Mouse (Mus musculus) cerebellum, postnatal 25 days (tissue): Measurements from ENCODE around the gene Ogfod1.
A peak's percentile ranks its signal among the peaks of the same experiment; 100 is the strongest.

ENCODE experiments used
- DNase-seq, 2 experiments: peaks; one replicate each; pipeline ENCODE4 v3.0.0; 2021; ENCODE audit warnings: mixed read lengths in 2 of 2

The Ogfod1 gene

DNA sequence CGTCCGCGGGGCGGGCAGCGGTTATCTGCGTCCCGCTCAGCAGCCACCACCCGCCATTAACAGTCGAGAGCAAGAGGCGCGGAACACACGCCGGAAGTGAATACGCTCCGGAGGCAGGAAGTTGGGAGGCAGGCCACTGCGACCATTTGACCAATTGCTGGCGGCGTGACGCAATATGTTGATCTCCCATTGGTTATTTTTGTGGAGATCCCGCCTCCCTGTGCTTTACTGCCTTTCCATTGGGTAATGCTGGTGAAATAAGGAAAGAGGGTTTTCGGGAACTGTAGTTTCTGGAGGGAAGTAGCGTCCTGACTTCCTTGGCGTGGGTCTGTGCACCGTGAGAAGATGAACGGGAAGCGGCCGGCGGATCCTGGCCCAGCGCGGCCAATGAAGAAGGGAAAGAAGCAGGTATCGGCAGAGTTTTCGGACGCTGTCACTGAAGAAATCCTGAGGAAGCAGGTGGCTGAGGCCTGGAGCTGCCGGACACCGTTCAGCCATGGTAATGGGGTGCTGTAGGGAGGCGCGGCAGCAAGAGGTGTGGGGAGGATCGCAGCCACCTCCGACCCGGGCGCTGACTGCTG is at the start of gene Ogfod1, which contains the start of gene Nudt21:
Gene Ogfod1 (plus strand): TSS at position 255 of the 581 bp plus-strand sequence.
Gene Nudt21 (minus strand): TSS at position 88 of the 581 bp plus-strand sequence.
- peak; percentile 91 to 94 for DNase-seq

GRCm38 (mm10) chr8:93989739-93990138 is 47.3 kb upstream of the Ogfod1 start:
- DNase-seq, result no peak

- peak; percentile 37 to 55 for DNase-seq
Observed at GRCm38 (mm10) chr8:93998961-93999360, 38.0 kb upstream of the Ogfod1 start.

- DNase-seq, result no peak
Observed at GRCm38 (mm10) chr8:94004139-94004538, 32.9 kb upstream of the Ogfod1 start.

DNA sequence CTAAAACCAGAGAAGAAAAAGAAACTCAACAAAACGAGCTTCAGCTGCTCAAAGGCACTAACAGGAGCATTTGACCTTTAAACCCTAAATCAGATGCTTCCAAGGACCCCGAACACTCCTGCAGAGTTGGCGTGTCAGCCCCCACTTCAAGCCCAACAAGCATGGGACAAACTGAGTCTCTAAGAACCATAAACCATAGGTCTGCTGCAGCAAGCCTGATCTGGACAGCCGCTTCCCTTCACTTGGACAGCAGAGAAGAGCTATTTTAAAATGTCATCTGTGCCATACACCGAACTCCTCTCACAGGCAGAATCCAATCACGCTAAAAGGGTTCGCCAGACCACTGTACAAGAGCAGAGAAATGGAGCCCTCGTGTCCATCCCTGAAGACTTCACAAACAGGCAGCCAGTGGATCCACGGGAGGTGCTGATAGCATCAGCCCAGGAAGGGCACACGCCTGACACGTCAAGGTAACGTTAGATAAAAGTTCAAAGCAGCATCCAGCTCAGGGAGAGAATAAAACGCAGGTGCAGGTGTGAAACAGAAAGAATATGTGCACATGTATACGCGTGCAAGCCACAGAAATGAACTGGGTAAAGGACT is 27.7 kb upstream of the Ogfod1 start:
- peak in 1 of 2 experiments; percentile 21 for DNase-seq

DNA sequence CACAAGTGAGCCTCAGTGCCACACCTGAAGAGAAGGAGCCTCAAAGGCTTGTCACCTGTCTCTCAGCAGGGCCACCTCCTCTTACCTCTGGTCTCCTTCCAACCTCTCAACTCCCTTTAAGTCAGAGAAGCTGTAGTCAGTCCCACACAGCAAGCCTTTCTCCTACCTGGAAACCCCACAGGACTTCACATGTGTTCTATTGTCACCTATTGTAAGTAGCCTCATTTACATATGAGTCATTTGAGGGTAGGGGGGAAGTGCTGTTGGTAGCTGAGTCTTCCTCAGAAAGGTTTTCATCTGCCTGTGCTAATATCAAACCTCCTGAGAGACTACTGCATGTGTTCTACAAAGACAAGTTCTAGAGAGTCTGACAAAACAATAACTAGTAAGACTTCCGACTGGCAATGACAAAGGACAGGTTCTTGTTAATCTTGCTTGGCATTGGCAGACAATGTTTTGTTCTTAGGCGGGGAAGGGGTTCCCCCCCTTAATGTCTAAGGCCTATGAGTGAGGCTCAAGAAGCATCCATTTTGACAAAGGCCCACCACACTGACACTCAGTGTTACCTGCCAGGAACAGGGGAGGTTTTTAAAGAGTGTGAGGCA is 26.8 kb upstream of the Ogfod1 start:
- no peak for DNase-seq

GRCm38 (mm10) chr8:94011076-94012012 is 25.7 kb upstream of the Ogfod1 start:
- peak in 1 of 2 experiments; percentile 25 for DNase-seq

DNA sequence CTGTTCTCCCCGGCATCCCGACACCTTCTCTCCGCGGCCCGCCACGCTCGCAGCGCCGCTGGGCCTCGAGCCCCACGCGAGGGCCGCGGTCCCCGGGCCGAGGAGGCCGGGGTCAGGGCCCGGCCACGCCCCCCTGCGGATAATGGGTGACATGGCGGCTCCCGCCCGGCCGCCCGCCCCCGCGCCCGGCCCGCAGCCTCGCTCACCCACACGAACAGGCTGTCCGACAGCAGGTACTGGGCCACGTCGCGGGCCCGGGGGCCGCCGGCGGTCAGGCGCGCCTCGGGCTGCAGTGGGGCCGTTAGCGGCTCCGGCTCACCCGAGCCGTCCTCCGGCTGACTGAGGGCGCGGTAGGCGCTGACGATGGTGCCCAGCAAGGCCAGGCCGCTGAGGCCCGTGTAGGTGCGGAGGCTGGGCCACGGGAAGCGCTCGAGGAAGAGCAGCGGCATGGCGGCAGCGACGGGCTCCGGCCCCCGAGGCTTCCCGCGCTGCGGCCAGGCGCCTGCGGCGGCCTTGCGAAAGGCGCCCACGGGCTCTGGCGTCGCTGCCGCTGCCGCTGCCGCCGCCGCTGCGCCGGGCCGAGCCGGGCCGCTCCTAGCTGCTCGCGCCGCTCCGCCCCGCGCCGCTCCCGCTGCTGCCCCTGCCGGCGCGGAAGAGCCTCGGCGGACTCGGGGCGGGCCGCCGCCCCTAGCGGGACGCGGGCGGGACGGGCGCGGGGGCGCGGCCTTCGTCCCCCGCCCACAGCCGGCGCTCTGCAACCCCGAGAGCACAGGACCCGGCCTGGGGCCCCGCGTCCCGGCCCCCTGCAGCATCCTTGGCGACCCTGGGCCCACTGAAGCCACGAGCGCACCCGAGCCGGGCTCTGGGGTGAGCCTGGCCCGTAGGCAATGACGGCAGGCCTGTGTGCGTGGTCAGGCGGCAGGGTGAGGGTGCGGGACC is 24.7 kb upstream of the Ogfod1 start, which contains the start of gene Amfr:
Gene Amfr (minus strand): TSS at position 830 of the 939 bp plus-strand sequence.
- peak; percentile 80 to 86 for DNase-seq

DNA sequence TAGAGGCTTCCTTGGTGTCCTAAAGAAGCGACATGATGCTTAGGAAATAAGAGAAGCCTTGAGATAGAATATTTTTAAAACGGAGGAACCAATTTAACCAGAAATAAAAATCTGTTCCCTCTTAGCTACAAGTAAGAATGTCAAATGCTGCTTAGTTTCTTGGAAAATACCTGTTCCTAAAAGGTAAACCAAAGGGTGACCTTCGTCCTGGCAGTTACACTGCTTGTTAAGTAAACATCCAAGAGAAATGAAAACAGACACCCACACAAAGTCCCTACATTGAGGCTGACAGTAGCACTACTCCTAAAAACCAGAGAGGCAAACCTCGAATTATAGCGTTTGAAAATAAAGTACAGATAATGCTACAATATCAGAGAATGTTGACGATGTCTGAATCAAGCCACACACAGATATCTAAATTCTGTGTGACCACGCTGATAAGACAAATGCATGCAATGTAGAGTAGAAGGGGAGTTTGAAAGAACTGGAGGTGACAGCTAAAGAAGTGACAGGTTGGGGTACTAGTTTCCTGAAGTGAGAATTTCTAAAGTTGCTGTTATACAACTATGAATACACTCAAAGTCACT is 23.9 kb upstream of the Ogfod1 start:
- DNase-seq, result no peak

DNA sequence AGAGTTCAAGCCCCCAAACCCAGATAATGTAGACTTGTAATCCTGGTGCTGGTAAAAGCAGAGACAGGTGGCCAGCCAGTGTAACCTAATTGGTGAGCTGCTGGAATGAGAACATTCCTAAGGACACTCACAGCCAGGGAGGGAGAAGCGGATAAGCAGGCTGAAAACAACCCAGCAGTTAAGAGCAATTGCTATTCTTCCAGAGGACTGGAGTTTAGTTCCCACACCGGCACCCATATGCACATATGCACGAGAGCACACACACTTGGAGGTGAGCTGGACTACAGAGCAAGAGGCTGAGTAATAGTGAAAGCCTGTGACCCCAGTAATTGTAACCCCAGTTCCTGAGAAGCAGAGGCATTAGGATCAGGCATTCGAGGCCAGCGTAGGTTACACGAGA is 13.1 kb upstream of the Ogfod1 start:
- DNase-seq, result no peak

DNA sequence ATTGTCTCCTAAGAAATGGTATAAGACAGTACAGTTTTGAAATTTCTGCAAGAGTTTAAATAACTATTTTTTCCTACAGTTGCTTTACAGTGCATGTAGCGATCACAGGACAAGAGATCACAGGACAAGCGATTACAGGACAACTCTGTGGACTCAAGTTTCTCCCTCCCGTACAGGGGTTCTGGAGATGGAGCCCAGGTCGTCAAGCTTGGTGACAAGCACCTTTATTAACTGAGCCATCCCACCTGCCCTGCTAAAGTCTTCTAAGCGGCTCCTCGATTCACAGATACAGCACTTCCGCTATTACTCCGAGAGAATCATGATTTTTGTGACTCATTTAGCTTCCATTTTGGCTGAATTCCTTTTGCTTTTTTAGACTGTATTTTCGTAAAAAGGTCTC is 7.3 kb upstream of the Ogfod1 start:
- no peak for DNase-seq

DNA sequence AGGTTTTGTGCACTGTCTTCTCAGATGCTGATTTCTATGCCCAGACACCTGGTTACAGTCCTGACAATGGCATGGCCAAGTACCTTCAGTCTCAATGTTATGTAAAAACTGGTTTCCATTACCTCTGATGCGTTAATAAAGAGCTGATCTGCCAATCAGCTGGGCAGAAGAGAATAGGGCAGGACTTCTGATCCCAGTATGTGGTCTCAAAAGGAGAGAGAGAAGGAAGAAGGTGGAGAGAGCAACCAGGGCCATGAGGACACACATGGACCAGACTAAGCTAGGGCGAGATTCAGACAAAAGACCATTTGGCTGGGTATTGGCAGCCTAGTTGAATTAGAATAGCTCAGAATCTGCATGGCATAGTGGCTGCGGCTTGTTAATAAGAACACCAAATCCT is 3.4 kb upstream of the Ogfod1 start:
- DNase-seq, result no peak

DNA sequence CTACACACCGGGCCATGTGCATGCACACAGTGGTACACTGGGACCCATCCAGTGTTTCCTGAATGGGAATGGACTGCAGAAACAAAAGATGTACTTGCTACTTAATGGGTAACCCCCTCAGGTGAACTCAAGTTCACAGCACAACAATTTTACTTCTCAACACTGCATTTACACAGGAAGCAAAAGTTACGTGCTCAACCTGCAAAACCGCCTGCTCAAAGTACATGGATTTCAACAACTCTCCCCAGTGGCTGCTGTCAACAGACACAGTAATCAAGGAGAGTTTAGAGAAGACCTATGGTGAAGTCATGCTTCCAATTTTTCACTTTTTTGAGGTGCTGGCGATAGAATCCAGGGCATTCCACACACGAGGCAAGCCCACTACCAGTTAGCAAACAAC is 1.8 kb upstream of the Ogfod1 start:
- no peak for DNase-seq

GRCm38 (mm10) chr8:94036541-94036940 is 457 bp upstream of the Ogfod1 start:
- peak; percentile 71 to 75 for DNase-seq

DNA sequence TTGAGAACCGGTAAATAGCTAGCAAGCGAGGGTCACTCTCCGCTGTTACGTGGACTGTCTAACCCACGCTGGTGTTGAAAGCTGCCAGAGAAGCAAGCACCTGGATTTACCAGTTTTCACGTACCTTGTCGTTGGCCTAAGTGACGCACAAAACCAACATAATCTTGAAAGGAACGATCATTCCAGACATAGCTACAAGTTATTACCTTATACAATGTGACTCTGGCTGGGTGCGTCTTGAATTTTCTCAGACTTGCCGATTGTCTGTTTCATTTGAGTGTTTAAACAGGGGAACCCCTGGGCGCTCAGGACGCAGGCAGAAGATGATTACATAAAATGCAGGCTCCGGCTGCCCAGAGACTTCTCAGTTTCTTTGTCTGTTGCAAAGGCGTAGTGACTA is 808 bp downstream of the Ogfod1 start:
- peak; percentile 21 to 31 for DNase-seq

DNA sequence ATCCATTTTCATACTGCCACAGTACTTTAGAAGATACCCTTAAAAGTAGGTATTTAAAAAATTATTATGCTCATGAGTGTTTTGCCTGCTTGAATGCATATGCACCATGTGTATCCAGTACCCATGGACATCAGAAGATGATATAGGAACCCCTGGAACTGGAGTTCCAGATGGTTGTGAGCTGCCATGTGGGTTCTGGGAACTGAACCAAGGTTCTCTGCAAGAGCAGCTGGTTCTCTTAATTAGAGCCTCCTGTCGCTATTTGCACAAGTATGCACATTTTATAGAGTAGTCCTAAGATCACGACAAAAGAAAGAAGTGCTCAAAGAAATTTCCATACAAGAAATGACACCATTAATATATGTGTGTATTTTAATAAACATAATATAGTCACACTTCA is 10.8 kb downstream of the Ogfod1 start:
- DNase-seq, result no peak

DNA sequence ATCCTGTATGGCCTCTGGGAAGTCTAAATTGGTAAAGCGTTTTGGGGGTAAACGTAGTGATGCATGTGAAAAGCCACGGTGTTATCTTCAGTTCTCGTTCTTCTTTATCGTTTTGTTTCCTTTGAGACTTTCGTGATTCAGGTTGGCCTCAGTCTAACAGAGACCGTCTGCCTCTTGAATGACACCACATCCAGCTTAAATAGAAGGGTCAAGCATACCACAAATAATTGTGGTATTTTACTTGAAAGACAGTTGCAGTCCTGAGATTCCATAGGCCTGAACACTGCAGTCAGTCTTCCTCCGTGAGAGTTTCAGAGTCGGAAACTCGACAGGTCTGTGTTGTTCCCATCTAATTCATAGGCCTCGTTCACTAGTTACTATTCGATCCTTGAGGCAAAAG is 15.7 kb downstream of the Ogfod1 start:
- DNase-seq, result no peak

GRCm38 (mm10) chr8:94057157-94057854 is 20.3 kb downstream of the Ogfod1 start:
- DNase-seq, result peak; percentile 56 to 78

GRCm38 (mm10) chr8:94066121-94066863 is 29.3 kb downstream of the Ogfod1 start:
- no peak for DNase-seq

DNA sequence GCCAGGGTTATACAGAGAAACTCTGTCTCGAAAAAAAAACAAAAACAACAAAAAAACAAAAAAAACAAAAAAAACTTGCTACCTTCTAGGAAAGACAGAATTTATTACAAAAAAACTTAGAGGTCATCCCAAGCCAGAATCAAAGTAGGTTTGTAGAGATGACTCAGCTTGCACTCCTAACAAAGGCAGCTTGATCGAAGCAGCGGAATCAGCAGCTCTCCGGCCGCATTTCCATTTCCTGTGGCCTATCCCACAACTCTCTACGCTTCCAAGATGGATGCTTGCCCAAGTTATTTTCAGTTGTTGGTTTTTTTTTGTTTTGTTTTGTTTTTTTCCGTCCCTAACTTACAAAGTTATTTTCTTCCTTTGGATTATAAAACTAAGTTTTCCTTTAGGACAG is 31.8 kb downstream of the Ogfod1 start:
- no peak for DNase-seq
